Mouse (Mus musculus) hematopoietic multipotent progenitor cell, adult 10-12 weeks (in vitro differentiated cells): ENCODE results near the gene Abcb4. TPM values are rescaled to one million over a fixed set of nuclear protein-coding genes. Genes with fewer than 3 reads are reported as not detected.

ENCODE experiments used
- polyA plus RNA-seq: library from polyadenylated mRNA; stranded (reverse); fragments of >175 nt; gene quantifications from 2 replicates; pipeline ENCODE4 v1.2.3, GENCODE M21; 2012; ENCODE audit warnings: low replicate concordance

Abcb4 gene
- polyA plus RNA-seq, result 1.1 and 18.5 TPM in 2 replicates

DNA sequence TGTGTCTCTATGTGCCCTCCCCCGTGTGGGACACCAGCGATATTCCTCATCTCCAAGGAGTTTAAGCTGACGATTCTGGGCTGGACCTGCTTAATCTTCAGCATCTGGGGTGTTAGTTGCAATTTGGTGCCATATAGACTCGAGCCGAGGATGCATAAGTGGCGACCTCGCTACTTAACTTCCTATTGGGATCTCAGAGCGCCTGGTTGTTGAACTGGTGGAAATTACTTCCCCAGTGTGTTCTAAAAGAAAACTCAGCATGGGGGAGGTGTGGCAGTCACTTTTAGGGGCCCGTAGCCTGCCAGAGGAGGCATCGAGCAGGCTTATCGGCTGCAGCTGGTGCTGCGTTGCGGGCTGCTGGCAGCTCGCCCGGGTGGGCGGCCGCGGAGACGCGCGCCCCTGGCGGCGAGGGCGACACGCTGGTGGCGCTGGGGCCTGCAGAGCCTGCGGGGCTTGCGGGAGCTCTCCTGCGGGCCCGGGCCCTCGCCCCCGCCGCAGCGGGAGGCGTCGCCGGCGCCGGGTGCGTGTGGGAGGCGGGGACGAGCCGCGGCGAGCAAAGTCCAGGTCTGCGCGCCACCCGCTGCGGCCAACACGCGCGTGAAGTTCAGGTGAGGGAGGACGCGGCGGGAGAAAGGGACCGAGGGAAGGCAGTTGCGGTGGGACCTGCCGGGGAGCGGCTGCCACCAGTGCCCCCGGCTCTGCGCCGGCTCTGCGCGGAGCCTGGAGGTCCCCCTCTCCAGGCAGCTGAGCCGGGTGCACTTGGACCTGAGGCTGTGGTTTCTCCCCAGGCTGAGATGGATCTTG is at the start of gene Abcb4:
Gene Abcb4, plus strand, starts transcription at position 418 of the 804 bp plus-strand sequence.

DNA sequence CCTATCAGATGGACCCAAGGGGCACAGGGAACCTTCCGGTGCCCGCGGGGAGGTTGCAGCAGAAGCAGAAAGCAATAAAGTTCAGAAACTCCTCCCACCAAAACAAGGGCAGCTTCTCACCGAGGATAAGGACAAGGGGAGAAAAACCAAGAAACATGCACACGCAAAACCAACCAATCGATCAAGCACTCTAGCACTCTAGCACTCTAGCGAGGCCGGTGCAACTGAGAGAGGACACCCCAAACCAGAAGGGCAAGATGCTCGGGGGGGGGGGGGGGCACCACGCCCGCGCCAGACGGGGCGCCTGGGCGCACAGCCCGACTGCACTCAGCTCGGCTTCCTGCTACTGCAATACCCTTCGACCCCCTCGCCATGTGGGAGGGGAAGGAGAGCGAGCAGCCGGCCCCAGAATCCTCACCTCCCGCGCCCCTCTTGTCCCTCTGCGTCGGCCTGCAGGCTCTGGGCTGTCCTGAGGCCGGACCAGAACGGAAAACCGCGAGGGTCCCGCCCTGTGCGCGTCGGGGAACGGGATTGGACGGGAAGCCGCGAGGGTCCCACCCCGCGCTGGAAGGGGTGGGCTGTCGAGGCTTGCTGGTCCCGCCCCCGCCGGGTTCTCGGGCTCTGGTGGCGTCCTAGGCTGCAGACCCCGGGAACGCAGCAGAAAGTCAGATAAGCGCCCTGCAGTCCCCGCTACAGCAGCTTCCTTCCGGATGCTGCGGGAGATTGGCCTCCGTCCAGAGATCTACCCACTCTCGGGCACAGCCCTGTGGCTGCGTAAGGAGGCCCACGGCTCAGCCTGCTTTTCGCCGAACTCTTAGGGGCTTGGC is 103.4 kb downstream of the Abcb4 start, which contains the start of gene Crot:
Gene Crot, minus strand, starts transcription at position 639 of the 827 bp plus-strand sequence.

Other genes with a start within 250 kb of the Abcb4 start
- gene Abcb1a, start 233.6 kb upstream of the Abcb4 start, polyA plus RNA-seq, result 1.1 and 1.5 TPM in 2 replicates
- gene Abcb1b, start 95.6 kb upstream of the Abcb4 start, polyA plus RNA-seq, result 2.9 and 4.9 TPM in 2 replicates
- gene Crot, start 103.6 kb downstream of the Abcb4 start, polyA plus RNA-seq, result 2.0 and 2.9 TPM in 2 replicates
- gene Tmem243, start 207.0 kb downstream of the Abcb4 start, polyA plus RNA-seq, result 122 and 169 TPM in 2 replicates